30 mouse cellular contexts compared by ENCODE assay signal in genomic region chr3:88427342-88427905, GRCm38 (mm10). TPM values are rescaled to one million over a fixed set of nuclear protein-coding genes. Genes with fewer than 3 reads are reported as not detected.
DNase-seq lines count a peak whose midpoint lies in the region; TF ChIP-seq lines count a peak whose summit lies in the region.
"Had no signal": no experiment of that assay in that cellular context is flagged by ENCODE, and none has a peak within 500 bp of the region (broad histone marks: within the 10 kb centered on the region; RNA-seq: fewer than 3 reads in every experiment).

No protein-coding gene starts in this region.

- DNase-seq in gastrocnemius, adult 2 months = peak; percentile 44
- DNase-seq in gastrocnemius, postnatal 25 days = no peak
- DNase-seq in ES-E14 (ENCODE audit: low read depth, low spot score) = no peak
- peak; percentile 47 for DNase-seq in adipocyte (ENCODE audit: low spot score)
- peak; percentile 67 for DNase-seq in skeletal muscle tissue, adult 2 months (ENCODE audit: low read depth, low spot score)
- DNase-seq in retina, postnatal 1 day = no peak
- no peak for DNase-seq in ovary, postnatal 36 days (ENCODE audit: low spot score)
- DNase-seq: B cell, adult 2 months; cerebellum, adult 11-12 months; cerebellum, postnatal 10 days; gastrocnemius, postnatal 10 days; heart, adult 18-20 months; kidney, adult 9 months; kidney, postnatal 10 days; layer of hippocampus, adult 9-11 months; lung, embryonic 14.5 days; right cerebral cortex, adult 18-20 months; right cerebral cortex, postnatal 4 days had no signal

- H3K4me1 ChIP-seq in ES-E14 (ENCODE audit: control insufficient read depth in 2 of 2, insufficient read depth in 2 of 2, low read length in 2 of 2, poor library complexity in 1 of 2) = peaks cover 2 to 5% of the 10 kb centered on the region in 2 experiments; a peak in 2 of 4 replicates

- TF ChIP-seq CTCF in gastrocnemius, adult 2 months (IDR thresholded peaks at IDR 0.05) = no peak

- H3K4me3 ChIP-seq in gastrocnemius, adult 2 months = no peak overlapping the region
- H3K4me3 ChIP-seq in ES-E14 (ENCODE audit: insufficient read depth in 1 of 2, low read depth in 1 of 2, low read length in 2 of 2, poor library complexity in 1 of 2, severe bottlenecking in 1 of 2) = no peak overlapping the region
- H3K4me3 ChIP-seq: embryonic facial prominence, embryonic 13.5 days; forebrain, embryonic 10.5 days; heart, embryonic 12.5 days; limb, embryonic 10.5 days; limb, embryonic 15.5 days; liver, embryonic 15.5 days; midbrain, embryonic 12.5 days had no signal

- 0 out of 2 replicates have a peak overlapping the region, but pooled peaks have one; percentile 16 for H3K9ac ChIP-seq in ES-E14 (ENCODE audit: insufficient read depth, low read depth, low read length, poor library complexity, severe bottlenecking)
- H3K9ac ChIP-seq: embryonic facial prominence, embryonic 13.5 days; heart, embryonic 12.5 days; hindbrain, embryonic 14.5 days; limb, embryonic 15.5 days; liver, embryonic 15.5 days; lung, embryonic 14.5 days; midbrain, embryonic 12.5 days had no signal

- in situ Hi-C loops in ES-E14 (cut with MboI; ENCODE audit: low sequenced_read_pairs in 2 of 2, unreplicated experiment in 2 of 2) = no loop called here

- intact Hi-C loops in gastrocnemius, adult 2 months (cut with DNase I) = loop anchor here (2.0 to 5.0 kb wide), 2 partner anchors 17 to 40 kb away; partner anchors contain the start of gene Pmf1

- no peaks in the 10 kb centered on the region for H3K9me3 ChIP-seq in ES-E14 (ENCODE audit: control insufficient read depth, insufficient read depth, low read depth, low read length)
- H3K9me3 ChIP-seq: embryonic facial prominence, embryonic 13.5 days; forebrain, embryonic 10.5 days; heart, embryonic 12.5 days; limb, embryonic 10.5 days; limb, embryonic 15.5 days; liver, embryonic 15.5 days; midbrain, embryonic 12.5 days had no signal

- H3K27ac ChIP-seq in gastrocnemius, adult 2 months = peak overlapping the region; percentile 92
- H3K27ac ChIP-seq in ES-E14 (ENCODE audit: insufficient read depth, low read depth, low read length, poor library complexity, severe bottlenecking) = no peak overlapping the region
- H3K27ac ChIP-seq: embryonic facial prominence, embryonic 13.5 days; forebrain, embryonic 10.5 days; hindbrain, embryonic 14.5 days; limb, embryonic 10.5 days; limb, embryonic 15.5 days; liver, embryonic 15.5 days; midbrain, embryonic 12.5 days had no signal

- H3K36me3 ChIP-seq in ES-E14 (ENCODE audit: control insufficient read depth, insufficient read depth, low read length, poor library complexity, severe bottlenecking) = no peaks in the 10 kb centered on the region
- H3K36me3 ChIP-seq: embryonic facial prominence, embryonic 13.5 days; forebrain, embryonic 10.5 days; heart, embryonic 12.5 days; limb, embryonic 10.5 days; limb, embryonic 15.5 days; liver, embryonic 15.5 days; midbrain, embryonic 12.5 days had no signal

TF ChIP-seq in ES-E14, 5 proteins besides CTCF, POLR2A, EP300 and RAD21:
- TF ChIP-seq ZNF384 (IDR thresholded peaks at IDR 0.05; ENCODE audit: low read depth, low read length) (no peak), MAFK (IDR thresholded peaks at IDR 0.05; ENCODE audit: insufficient read depth, low read depth, low read length) (no peak), HCFC1 (IDR thresholded peaks at IDR 0.05; ENCODE audit: borderline replicate concordance, insufficient read depth, low read length) (no peak)
TF ChIP-seq in ES-E14: peak in this region for 0.

RNA-seq across cellular contexts. Expression of gene Slc25a44, which starts 2.5 kb away (rescaled TPM):
- total RNA-seq in gastrocnemius, adult 2 months (2021) = 10 to 100 TPM; 16.1 to 18.5 TPM
- 10 to 100 TPM; 14.3 to 14.5 TPM for total RNA-seq in gastrocnemius, postnatal 25 days (2021)
- 13.6 and 17.1 TPM in 2 replicates for total RNA-seq in ES-E14 (2012; rRNA removed)

RNA-seq across cellular contexts. Expression of gene Pmf1, which starts 17.3 kb away (rescaled TPM):
- 10 to 100 TPM; 16.2 to 19.7 TPM for total RNA-seq in gastrocnemius, adult 2 months (2021)
- 10 to 100 TPM; 16.9 to 19.0 TPM for total RNA-seq in gastrocnemius, postnatal 25 days (2021)
- total RNA-seq in ES-E14 (2012; rRNA removed) = 89.5 and 97.0 TPM in 2 replicates

RNA-seq across cellular contexts. Expression of gene Sema4a, which starts 33.6 kb away (rescaled TPM):
- total RNA-seq in gastrocnemius, adult 2 months (2021) = 1 to 10 TPM; 1.2 to 1.8 TPM
- 1 to 10 TPM; 1.6 to 1.8 TPM for total RNA-seq in gastrocnemius, postnatal 25 days (2021)
- total RNA-seq in ES-E14 (2012; rRNA removed) = 8.8 and 10.1 TPM in 2 replicates

RNA-seq across cellular contexts. Expression of gene Bglap, which starts 43.2 kb away (rescaled TPM):
- total RNA-seq in gastrocnemius, adult 2 months (2021) = not detected
- 1 to 10 TPM in 1 of 2 experiments, not detected in 1; 1.9 TPM for total RNA-seq in gastrocnemius, postnatal 25 days (2021)
- total RNA-seq in ES-E14 (2012; rRNA removed) = not detected in 2 replicates
- total RNA-seq: common myeloid progenitor, adult 5-6 weeks; heart, adult 18-20 months; hematopoietic stem cell, adult 5-6 weeks; monocyte, adult 5-6 weeks had no signal

RNA-seq across cellular contexts. Expression of gene Bglap2, which starts 48.9 kb away (rescaled TPM):
- not detected for total RNA-seq in gastrocnemius, adult 2 months (2021)
- not detected for total RNA-seq in gastrocnemius, postnatal 25 days (2021)
- total RNA-seq in ES-E14 (2012; rRNA removed) = not detected in 2 replicates
- total RNA-seq: common myeloid progenitor, adult 5-6 weeks; heart, adult 18-20 months; hematopoietic stem cell, adult 5-6 weeks; left cerebral cortex, postnatal 10 days; monocyte, adult 5-6 weeks had no signal

Comparison
In these comparisons a context has a peak if more than half of its experiments do, and no peak if none do; other contexts are left out.
1. DNase-seq: peak in gastrocnemius, adult 2 months (single experiment), adipocyte (single experiment) and skeletal muscle tissue, adult 2 months (single experiment); none in gastrocnemius, postnatal 25 days (single experiment), ES-E14 (single experiment), retina, postnatal 1 day (single experiment) and ovary, postnatal 36 days (single experiment).